Mouse (Mus musculus): ENCODE data around the gene Zdhhc24.
"Not testable (repeated sequence)": the region's sequence is repeated elsewhere in the genome, so short reads cannot be mapped to it uniquely, and the experiment has no call there.

Gene Zdhhc24

DNA sequence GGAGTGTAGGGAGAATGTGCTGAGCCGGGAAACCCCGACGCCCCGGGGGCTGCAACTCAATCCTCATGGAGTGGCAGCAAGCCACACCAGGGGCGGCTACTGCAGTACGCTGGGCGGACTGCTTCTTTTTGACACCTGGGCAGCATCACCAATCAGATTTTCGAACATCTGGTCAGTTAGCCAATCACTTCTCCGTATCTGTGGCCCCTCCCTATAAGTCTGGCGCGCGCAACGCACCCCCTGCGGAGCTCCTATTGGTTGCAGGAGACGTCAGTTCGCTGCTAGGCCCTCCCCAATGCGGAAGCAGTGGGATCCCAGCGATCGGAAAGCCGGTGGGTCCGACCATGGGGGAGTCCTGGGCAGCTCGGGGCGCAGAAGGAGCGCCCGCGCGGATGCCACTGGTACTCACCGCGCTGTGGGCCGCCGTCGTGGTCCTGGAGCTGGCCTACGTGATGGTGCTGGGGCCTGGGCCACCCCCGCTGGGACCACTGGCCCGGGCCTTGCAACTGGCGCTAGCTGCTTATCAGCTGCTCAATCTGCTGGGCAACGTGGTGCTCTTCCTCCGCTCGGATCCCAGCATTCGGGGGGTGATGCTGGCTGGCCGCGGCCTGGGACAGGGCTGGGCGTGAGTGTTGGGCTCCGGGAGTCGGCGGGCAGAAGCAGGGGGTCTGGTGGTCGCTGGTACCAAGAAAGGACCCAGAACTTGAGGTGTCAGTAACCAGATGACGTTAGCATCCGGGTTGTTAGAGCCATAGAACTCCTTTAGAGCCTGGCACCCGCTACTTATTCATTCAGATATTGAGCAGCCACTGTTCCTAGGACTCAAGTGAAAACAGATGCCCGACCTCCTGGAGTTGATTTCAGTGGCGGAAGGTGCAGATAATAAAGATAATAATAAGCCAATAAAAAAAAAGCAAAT is at the start of gene Zdhhc24:
Gene Zdhhc24, plus strand, starts transcription at position 264 of the 919 bp plus-strand sequence.
- DNase-seq (ENCODE audit: low spot score in 2 of 2): peak; percentile 97

- peak; percentile 73 to 78 for DNase-seq (ENCODE audit: low spot score in 2 of 2)
Observed at GRCm38 (mm10) chr19:4829156-4829555, 49.3 kb upstream of the Zdhhc24 start.

DNA sequence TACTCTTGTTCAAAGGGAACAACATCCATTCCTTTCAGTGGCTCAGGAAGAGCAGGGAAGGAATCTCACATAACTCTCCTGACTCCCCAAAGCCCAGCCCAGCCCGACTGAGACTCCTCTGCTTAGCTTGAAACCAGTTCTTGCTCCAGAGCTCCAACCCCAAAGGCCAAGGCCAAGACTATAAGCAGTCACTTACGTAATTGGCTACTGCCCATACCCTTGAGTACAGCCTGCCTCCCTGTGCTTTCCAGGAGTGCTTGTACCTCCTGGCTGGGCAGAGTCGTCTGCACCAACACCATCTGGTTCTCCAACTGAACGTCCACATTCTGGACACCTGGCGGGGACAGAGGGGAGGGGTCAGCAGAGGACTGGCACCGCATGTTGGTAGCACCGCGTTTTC is 44.5 kb upstream of the Zdhhc24 start:
- no peak for DNase-seq (ENCODE audit: low spot score in 2 of 2)

DNA sequence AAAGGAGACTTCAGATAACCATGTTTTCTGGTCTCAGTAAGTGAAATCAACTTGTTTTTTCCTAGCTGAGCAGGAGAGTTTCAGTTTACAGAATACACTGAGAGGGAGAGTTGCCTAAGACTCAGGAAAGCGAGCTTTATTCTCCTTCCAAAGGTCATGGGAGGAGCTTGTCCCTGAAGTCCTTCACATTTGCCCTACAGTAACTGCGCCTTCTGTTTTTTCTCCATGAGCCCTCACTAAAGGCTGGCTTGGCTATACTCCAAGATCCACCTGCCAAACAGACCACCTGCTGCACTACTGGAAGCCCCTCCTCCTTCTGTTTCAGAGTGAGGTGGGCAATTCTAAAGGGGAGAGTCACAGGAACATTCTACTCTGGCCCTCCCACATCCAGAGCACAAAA is 42.4 kb upstream of the Zdhhc24 start:
- DNase-seq (ENCODE audit: low spot score in 2 of 2): no peak

GRCm38 (mm10) chr19:4837049-4837448 is 41.4 kb upstream of the Zdhhc24 start:
- no peak for DNase-seq (ENCODE audit: low spot score in 2 of 2)

DNA sequence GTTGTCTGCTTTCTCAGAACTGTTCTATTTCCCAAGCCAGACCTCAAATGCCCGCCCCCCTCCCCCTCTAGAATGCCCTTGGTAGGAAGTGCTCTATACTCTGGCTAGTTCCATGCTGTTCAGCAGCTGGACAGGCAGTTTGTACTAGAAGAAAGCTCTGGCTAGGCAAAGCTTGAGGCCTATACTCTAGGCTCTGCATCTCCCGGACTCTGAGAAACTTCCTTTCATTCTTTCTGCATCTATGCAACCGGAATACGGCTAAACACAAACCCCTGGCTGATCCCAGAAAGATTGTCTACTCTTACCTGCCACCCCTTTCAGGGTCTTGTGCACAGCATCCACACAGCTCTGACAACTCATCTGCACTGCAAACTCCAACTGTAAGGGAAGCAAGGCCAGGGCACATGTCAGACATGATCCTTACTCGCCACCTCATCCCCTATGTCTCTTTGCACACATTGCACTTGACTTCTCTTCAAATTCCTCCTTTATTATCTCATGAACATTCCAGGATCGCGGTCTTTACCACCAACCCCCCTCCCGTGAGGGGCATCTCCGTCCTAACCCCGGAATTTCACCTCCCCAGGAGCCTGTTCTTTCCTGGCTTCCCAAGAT is 39.8 kb upstream of the Zdhhc24 start:
- no peak for DNase-seq (ENCODE audit: low spot score in 2 of 2)

DNA sequence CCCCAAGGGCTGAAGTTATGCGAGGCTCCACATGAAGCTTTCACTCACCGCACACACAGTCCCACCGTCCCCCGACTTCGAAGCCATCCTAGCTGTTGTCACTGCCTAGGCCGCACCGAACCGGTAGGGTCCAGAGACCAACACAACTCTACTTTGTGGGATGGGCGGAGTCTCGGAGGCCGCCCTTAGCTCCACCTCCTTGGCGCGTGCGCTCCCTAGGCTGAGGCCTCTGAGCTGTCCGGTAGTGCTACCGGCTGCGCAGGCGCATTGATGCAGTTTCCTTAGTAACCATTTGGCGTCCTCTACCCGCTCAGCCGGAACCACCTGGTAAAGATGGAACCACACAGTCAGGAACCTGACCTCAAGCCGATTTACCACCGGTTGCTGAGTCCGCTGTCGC is 39.3 kb upstream of the Zdhhc24 start, which contains the start of the genes Ccs and Ccdc87:
Gene Ccs, minus strand, starts transcription at position 184 of the 400 bp plus-strand sequence.
Gene Ccdc87, plus strand, starts transcription at position 218 of the 400 bp plus-strand sequence.
- DNase-seq (ENCODE audit: low spot score in 2 of 2): peak; percentile 97 to 98

DNA sequence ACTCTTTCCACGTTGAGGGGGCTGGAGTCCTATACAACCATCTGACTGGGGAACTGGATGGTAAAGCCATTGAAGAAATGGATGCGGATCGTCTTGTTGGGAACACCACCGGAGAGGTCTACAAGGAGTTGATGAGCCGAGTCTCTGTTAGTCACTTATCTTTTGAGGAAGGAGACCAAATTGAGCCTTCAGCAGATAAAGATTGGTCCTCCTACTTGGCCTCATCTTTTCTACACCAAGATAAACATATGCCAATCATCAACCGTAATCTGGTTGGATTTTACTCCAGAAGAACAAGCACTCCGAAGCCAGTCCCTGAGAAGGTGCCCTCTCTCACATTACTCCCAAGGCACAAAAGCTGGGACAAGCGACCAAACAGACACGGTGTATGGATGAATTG is 37.6 kb upstream of the Zdhhc24 start:
- no peak for DNase-seq (ENCODE audit: low spot score in 2 of 2)

- no peak for DNase-seq (ENCODE audit: low spot score in 2 of 2)
Observed at GRCm38 (mm10) chr19:4842611-4843010, 35.9 kb upstream of the Zdhhc24 start.

DNA sequence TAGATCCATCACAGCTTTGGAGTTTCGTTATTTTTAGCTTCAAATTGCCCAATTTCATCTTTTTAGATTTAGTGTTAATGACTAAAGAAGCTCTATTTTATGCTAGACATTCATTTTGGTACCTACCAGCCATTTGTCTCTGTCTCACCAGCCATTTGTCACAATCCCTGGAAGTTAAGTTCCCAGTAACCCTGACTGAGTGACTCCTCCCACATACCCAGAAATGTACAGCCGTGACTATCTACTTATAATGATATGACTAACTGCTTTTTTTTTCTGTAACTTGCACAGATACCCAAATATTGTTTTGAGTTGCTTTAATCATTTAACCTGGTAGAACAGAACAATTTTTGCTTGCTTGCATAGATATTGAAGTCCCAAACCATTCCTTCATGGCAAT is 32.6 kb upstream of the Zdhhc24 start:
- no peak for DNase-seq (ENCODE audit: low spot score in 2 of 2)

- DNase-seq (ENCODE audit: low spot score in 2 of 2): no peak
Observed at GRCm38 (mm10) chr19:4847490-4847889, 31.0 kb upstream of the Zdhhc24 start.

GRCm38 (mm10) chr19:4849800-4850199 is 28.7 kb upstream of the Zdhhc24 start:
- no peak for DNase-seq (ENCODE audit: low spot score in 2 of 2)

- DNase-seq (ENCODE audit: low spot score in 2 of 2): no peak
Observed at GRCm38 (mm10) chr19:4850281-4850680, 28.2 kb upstream of the Zdhhc24 start.

GRCm38 (mm10) chr19:4854552-4855469 is 23.7 kb upstream of the Zdhhc24 start, which contains the start of gene Ctsf:
Gene Ctsf (plus strand): TSS chr19:4855130.
- peak; percentile 94 for DNase-seq (ENCODE audit: low spot score in 2 of 2)

DNA sequence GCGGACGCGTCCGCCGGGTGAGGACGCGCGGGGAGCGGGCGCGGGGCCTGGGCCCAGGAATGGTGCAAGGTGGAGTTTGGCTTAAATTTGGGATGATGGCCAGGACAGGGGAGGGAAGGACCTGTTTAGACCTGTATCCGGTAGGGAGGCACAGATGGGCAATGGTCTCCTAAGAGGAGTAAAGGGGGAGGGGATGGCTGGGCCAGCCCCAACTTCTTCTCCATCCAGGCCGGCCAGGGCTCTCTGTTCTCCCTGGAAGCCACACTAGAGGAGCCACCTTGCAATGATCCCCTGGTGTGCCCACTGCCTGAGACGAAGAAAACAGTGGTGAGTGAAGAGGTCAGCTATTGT is 23.0 kb upstream of the Zdhhc24 start:
- no peak for DNase-seq (ENCODE audit: low spot score in 2 of 2)

- no peak for DNase-seq (ENCODE audit: low spot score in 2 of 2)
Observed at GRCm38 (mm10) chr19:4855951-4856350, 22.5 kb upstream of the Zdhhc24 start.

DNA sequence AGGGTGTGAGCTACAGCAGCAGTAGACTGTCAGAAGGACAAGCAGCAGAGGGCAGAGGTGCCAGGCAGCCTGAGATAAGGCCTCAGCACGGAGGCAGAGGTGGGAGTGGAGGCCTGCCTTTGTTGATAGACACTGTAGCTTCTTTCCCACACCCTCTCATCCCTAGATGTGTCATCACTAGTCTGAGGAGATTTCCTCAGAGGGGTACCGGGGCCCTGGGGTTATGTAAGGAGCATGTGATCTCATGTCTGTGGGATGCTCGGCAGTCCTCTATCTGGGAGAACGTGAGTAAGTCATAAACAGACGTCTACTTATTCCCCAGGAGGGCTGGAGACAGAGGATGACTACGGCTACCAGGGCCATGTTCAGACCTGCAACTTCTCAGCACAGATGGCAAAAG is 19.4 kb upstream of the Zdhhc24 start:
- DNase-seq (ENCODE audit: low spot score in 2 of 2): no peak

GRCm38 (mm10) chr19:4863048-4863447 is 15.4 kb upstream of the Zdhhc24 start:
- no peak for DNase-seq (ENCODE audit: low spot score in 2 of 2)

GRCm38 (mm10) chr19:4865147-4865546 is 13.3 kb upstream of the Zdhhc24 start:
- no peak for DNase-seq (ENCODE audit: low spot score in 2 of 2)

GRCm38 (mm10) chr19:4874613-4875012 is 3.9 kb upstream of the Zdhhc24 start:
- not testable (repeated sequence) for DNase-seq (ENCODE audit: low spot score in 2 of 2)

DNA sequence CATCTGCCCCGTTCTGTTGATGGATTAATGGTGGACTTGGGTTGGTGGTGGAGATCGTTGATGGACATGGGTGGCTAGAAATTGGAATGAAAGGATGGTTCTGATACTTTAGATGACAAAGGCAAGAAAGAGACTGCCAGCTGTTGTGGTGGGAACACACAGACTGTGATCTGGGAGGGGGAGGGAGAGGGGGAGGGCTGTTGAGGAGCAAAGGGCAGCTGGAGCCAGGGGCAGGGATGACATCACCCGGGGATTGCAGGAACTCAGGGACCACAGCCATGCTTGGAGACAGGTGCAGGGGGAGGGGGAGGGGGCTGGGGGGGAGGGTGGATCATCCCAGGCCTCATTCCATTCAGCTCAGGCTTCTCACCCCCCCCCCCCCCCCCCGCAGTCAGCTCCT is 2.2 kb upstream of the Zdhhc24 start:
- no peak for DNase-seq (ENCODE audit: low spot score in 2 of 2)

GRCm38 (mm10) chr19:4876755-4877154 is 1.7 kb upstream of the Zdhhc24 start:
- no peak for DNase-seq (ENCODE audit: low spot score in 2 of 2)

Data from right cerebral cortex, postnatal 10 days (tissue).